Mouse (Mus musculus) right cerebral cortex, postnatal 36 days (tissue): ENCODE data around the gene Gpbp1.
A peak's percentile ranks its signal among the peaks of the same experiment; 100 is the strongest.

Experiments
- DNase-seq, 2 experiments: peaks; one replicate each; pipeline ENCODE4 v3.0.0; 2022; ENCODE audit warnings: low spot score in 2 of 2, mixed read lengths in 1 of 2

Gpbp1 gene

DNA sequence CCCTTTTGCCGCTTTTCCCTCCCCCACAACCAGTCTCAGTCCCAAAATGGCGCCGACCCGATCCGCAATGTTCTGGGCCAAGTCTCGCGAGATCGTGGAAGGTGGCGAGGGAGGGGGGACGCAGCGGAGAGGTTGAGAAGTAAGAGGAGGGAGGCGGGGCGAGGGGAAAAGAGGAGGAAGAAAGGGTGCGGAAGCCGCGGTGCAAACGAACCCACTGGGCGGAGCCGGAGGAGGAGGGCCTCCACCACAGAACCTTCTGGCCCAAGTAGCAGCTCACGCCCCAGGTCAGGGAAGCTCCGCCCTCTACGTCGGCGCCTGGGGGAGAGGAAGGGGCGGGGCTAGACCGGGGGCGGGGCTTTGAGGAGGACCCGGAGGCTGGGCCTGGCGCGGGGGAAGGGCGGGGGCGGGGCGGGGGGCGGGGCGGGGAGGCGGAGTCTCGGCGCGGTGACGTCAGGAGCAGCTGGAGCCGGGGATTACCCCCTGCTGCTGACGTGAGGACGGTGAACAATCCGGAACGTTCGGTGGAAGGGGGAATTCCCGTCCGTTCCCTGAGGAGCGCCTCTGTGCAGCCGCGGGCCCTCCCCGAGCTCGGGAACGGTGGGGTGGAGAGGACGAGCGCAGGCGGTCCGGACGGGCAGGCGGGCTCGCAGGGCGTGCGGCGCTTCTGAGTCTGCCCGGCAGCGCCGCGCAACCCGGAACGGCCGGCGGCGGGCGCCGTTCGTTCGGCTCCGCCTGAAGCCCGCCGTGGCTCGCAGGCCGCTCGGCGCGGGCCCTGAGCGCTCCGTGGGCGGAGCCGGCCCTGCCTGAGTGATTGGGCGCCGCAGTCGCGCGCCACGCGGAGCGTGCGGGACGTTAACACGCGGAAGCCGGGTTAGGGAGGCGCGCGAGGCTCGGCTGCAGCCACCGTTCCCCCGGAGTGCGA, at the start of gene Gpbp1:
Gene Gpbp1 (minus strand): TSS at position 310 of the 922 bp plus-strand sequence.
- peak; percentile 100 for DNase-seq

DNA sequence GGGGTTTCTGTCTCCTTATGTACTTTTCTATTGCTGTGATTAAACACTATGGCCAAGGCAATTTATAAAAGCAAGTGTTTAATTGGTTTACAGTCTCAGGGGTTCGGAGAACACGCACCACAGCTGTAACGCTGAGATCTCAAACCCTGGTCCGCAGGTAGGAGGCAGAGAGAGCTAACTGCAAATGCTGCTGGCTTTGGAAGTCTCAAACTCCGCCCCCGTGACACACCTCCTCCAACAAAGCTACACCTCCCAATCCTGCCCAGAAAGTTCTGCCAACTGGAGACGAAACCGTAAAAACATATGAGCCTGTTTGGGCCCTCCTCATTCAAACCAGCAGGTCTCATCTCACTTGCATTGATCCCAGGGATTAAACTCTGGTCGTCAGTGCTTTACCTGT, 47.8 kb upstream of the Gpbp1 start:
- no peak for DNase-seq

DNA sequence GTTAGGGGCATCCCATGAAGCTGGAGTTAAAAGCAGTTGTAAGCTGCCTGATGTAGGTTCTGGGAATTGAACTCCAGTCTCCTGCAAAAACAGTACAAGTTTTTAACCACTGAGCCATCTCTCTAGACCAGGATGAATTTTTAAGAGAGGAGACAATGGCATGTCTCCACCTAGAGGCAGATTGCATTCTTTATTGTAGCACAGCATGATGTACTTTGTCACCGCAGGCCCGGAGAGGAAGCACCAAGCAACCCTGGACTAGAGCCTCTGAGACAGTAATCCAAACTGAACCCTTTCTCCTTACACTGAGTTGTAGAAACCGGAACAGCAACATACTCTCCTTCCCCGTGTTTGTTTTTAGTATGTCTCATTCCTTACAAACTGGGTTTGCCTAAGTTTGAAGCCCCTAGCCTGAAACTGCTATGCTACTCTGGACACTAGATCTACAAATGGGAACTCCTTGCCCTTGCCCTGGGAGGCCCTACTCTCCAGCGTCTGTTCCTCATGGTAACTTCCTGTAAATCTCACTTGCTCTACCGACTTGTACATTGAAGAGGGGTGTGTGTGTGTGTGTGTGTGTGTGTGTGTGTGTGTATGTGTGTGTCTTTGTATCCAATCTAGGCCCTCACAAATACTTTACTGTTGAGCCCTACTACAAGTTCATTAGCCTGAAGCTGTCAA, 46.4 kb upstream of the Gpbp1 start:
- no peak for DNase-seq

DNA sequence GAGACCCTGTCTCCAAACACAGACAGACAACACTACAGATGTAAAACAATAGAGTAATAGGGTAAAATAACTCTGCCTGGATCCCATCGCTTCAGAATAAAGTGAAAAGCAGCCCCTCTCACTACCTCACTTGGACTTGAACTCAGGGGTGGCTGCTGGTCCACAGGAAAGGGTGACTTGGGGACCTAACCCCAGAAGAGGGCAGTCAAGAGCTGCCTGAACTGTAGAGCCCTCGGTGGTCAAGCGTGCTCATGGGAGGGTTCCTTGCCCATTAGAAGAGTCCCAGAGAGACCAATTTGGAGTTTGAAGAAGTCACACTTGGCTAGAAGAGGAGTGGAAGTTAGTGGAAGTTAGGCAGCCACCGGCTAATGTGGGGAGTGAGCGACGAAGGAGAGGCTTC, 44.2 kb upstream of the Gpbp1 start:
- no peak for DNase-seq

DNA sequence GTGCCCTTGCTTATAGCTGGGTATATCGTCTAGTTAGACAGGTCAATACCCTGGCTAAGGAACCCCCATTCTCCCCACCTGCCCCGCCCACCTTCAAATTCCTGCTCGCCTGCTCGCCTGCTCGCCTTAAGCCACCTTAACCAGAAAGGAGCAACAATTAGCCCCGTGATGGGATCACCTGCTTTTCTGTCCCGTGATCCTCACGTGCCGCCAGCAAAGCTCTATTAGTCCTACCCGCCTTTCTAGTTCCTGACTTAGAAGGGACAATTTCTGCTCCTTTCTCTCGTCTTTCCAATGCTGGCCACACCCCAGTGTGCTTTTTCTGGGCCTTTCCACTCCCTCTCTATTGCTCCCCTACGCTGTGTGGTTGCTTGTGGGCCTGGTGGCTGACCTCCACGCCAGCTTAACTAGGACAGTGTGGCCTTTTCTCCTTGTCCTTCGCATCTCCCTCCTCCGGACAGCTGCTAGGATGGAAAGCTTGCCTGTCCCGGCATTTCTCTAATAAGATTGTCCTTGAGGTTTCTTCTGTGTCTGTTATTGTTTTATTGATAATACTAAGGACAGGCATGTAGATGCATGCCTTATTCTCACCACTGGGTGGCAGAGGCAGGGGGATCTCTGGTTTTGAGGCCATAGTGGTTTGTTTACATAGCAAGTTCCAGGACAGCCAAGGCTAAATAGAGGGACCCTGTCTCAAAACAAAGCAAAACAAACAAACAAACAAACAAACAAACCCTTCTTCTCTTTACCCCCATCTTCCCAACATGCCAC, 42.5 kb upstream of the Gpbp1 start:
- no peak for DNase-seq

DNA sequence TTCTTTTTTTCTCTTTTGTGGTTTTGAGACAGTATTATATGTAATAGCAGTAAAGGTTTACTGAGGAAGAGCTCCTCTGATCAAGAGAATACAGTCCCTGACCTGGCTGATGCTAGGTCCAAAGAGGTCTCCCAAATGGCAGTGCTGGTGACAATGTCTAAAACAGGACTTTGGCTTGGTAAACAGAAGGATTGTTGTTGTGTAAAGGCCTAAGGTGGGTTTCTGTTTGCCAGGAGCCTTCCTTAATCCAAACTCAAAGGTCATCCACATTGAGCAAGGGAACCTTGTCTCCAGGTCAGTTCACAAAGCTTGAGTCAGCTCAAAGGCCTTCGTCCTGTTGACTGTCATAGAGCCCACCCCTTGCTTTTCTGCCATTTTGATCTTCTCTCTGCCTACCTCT, 41.8 kb upstream of the Gpbp1 start:
- no peak for DNase-seq

DNA sequence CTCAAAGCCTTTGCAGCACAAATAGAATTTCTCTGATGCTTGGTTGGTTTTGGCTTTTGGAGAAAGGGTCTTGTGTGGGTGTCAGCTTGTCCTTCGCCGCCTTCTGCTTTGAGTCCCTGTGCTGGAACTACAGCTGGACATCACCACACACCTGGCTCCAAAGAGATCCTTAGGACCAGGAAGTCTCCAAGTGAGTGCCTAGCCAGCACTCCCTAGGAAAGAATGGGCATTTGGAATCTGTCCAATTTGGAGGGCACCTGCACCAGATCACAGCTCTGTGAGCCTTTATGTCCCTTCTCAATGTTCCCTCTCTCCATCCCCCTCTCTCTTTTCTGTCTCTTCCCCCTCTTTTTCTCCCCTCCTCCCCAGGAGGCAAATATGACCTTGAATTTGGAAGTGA, 34.4 kb upstream of the Gpbp1 start:
- DNase-seq = no peak

DNA sequence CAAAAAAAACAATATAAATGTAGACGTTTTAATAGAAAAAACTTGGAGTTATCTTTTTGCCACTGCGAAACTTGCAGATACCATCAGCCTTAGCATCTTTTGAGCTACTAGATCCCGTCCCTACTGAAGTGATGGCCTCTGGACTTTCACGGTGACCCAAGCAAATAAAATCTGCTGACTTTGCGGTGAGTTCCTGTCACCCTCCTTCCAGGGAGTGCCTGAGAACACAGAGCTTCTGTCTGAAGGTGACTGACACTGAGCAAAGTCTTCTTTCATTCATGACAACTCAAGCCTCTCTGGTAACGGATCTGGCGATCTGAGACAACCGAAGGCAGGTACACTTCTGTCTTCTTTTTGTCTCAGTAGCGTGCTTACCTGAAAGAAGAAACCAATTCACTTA, 32.4 kb upstream of the Gpbp1 start:
- DNase-seq = no peak

DNA sequence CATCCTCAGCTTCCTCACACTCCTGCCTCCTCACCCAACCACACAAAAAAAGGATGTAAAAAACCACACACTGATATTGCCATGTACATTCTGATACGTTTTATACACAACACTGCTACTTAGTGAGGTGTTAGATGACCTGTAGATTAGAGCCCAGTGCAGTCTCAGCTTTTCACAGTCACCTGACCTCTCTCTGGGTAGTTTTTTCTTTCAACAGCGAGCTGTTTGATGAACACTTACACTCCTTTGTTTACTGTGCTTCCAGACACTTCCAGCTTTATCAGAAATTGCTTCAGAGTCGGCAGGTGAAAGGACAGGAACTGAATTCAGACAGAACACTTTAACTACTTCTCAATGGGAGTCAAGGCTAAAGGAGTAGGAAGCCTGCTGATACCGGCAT, 30.5 kb upstream of the Gpbp1 start:
- DNase-seq = no peak

DNA sequence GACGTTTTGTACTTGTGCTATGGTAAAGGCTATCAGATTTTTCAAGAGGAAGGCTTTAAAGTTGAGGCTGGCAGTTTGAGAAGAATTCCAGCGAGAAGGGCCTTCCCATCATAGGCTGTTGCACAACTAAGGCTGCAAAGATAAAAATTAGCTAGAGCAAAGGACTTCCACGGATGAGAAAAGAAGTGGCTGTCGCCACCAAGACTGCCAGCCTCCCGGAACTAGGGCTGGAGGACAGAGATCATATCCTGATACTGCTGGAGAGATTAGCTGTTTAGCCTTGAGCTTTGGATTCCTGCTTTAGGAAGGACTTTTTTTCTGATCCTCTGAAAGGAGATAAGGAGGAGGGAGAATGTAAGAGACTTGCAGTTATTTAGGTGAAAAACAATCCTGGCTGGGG, 28.4 kb upstream of the Gpbp1 start:
- DNase-seq = no peak

DNA sequence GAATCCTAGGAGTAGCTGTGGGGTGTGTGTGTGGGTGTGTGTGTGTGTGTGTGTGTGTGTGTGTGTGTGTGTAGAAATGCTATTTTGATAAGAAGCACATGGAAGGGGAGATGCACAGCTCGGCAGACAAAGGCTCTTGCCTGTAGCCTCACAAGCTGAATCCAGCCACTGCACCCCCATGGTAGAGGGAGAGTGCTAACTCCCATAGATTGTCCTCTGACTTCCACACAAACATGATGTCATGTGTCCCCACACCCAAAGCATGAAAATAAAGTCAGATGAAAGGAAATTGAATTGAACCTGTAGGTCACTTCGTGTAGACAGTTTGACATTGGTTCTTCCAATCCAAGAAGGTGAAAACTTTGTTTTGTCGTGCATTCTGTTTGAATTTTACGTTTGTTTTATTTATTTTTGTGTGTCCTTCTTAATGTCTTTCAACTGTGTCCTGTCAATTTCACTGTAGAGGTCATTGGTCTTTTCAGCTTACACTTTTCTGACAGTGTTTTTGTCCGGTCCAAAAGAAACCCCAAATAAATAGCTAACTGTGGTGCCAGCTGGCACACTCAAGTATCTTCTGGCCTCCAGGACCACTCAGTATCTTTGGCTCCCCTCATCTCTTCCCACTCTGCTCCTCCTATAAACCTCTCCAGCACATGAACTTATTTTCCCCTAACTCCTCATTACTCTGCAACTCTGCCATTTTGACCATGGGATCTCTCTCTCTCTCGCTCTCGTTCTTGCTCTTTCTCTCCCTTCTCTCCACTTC, 26.7 kb upstream of the Gpbp1 start:
- no peak for DNase-seq

DNA sequence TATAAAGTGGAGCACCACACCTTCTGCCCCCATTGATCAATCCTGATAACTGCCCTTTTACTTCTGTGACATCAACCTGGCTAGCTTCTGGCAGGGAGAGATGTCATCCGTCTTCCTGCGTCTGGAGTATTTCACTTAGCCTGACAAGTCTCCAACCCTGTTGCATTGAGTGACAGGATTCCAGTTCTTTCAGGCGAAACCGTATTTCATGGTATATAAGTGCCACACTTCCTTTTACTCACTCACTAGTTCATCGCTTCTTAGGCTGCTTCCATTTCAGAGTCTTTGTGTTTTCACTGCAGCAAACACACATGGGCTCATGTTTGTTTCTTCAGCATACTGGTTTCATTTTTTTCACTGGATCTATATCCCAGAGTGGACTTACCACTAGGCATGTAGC, 19.5 kb upstream of the Gpbp1 start:
- DNase-seq = no peak

DNA sequence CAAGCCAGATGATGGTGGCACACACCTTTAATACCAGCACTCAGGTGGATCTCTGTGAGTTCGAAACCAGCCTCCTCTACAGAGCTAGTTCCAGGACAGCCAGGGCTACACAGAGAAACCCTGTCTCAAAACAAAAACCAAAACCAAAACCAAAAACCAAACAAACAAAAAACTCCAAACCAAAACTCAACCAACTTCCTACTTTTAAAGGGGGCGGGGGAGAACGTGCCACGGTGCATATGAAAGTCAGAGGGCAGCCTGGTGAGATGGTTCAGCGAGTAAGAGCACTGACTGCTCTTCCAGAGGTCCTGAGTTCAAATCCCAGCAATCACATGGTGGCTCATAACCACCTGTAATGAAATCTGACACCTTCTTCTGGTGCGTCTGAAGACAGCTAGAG, 18.7 kb upstream of the Gpbp1 start:
- no peak for DNase-seq

DNA sequence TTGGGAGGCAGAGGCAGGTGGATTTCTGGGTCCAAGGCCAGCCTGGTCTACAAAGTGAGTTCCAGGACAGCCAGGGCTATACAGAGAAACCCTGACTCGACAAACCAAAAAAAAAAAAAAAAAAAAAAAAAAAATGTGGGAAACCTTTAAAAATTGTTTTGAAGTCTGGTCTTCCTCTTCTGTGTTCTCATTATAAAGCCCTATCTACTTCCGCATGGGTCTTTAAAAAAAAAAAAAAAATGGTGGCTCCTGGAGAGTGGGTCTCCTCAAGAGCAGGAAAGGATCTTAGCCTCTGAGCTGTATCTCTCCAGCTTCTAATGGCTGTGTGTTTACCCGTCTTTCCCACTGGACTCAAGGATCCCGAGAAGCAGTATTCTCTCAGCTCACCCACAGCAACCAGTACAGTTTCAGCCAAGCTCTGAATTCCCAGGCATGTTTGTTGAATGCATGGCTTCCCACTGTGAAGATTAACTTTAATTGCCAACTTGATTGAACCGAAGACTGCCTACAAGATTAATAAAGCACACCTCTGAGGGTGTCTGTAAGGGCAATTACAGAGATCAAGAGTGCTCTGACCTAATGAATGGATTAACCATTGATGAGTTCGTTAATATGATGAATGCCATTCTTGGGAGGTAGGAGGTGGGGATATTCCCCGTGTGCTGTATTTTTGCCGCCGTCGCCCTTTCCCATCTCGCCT, 4.6 kb upstream of the Gpbp1 start:
- no peak for DNase-seq

DNA sequence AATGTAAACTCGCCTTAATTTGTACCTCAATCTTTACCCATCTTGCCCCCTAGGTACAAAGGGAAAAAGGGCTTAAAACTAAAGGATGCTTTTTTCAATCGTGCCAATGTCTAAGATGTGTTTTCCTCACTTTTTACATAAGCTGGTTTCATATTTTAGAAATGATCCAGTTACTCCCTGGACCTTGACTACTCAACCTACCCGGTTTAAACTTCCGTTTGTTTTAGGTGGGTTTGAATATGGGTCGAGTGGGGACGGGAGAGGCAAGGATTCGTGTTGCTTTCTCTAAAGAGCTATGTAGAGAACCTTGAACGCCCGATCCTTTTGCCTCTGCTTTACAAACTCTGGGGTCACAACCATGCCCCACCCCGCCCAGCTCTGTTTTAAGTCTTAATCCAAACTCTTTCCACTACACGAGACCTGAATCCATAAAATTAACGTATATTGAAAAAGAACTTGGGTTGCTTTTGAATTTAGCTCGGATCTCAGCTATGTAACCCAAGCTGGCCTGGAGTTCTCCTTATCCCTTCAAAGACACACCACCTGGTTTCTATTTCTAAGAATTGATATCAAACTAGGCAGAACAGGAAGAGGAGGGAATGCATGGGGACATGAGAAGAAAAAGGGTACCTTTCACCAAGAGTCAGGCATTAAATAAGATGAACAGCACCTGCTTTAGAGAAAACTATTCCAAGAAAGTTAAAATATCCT, 1.3 kb upstream of the Gpbp1 start:
- DNase-seq = no peak

DNA sequence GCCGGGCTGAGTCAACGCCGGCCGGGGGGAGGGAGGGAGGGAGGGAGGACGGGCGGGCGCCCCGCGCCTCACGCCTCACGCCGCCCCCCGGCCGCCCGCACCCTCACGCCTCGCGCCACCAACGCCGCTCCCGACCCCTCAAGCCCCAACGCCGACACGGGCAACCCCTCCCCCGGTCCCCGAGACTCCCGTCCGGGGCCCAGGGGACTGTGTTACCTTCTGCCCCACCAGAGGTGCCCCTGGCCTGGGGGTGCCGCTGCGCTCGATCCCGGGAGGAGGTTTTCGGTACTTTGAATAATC, 459 bp downstream of the Gpbp1 start:
- DNase-seq = no peak

DNA sequence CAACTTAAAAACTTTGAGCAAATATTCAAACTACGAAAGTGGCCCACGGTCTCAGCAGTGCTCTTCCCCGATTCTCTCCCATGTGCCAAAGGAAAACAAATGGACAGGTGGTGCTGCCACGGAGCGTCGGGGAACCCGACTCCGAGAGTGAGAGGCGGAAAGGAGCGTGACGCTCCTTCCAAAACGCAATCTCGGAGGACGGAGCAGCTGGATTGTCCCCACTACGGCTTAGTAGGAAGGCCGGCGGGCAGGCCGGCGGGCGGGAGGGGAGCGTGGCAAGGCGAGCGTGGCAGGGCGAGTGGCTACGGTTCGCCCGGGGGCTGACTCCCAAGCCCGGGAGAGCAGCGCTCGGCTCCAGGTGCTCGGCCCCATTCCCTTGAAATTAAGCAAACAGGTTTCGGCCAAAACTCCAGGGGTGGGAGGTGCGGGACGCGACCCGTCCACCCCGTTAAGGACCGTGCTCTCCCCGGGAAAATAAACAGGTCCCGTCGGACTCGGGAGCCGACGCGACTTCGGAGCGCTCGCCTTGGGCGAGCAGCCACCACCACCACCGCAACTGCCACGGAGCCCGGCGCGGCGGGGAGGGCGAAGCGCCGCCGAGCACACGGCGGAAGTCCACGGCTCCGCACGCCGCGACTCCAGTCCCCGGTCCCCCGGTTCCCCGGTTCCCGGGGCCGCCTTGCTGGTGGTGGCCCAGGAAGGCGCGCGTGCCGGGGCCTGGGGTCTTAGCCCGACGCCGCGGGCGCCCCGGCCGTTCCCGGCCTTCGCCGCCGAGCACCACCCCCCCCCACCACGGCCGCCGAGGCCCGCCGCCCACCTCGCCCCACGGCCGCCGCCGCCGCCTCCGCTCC, 1.0 kb downstream of the Gpbp1 start:
- DNase-seq = peak; percentile 15 to 29

DNA sequence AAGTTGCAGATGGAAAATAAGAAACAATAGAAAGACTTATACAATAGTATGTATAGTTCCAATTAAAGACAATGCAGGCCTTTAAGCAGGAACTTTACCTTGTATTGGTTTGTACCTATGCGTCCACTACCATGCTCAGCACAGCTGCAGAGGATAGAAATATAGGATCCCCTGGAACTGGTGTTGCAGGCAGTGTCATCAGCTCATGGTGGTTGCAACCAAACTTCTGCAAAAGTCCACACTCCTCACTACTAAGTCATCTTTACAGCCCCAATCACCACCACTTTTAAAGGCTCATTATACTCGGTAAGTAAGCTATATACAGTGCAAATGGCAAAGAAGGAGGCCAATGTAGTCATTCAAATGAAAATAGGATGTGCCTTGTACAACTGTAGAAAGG, 12.2 kb downstream of the Gpbp1 start:
- DNase-seq = no peak

DNA sequence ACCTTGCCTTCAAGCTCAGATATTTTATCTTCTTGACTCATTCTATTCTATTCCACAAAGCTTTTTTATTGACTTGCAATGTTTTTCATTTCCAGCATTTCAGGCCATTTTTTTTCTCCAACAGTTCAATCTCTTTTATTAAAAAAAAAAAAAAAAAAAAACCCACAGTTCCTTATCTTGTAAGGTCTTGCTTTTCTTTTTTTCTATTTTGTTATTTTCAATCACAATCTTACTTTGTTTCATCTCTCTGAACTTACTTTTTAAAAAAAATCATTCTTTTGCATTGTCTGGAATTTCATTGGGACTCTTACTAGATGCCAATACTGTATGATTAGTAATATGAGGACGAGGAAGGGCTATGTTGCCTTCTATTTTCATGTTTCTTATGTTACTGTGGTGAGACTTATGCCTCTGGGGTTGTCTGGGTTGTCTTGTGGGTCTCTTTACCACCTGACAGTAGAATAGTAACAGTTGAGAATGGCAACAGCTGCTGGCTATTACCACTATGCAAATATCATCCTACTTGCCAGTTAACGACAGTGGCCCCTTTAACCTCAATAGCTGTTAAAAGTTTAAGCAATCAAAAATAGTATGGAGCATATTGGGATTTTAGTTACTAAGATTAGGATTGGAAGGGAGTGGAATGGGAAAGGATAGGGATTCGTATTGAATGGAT, 19.2 kb downstream of the Gpbp1 start:
- no peak for DNase-seq
